Mouse (Mus musculus): ENCODE data around the gene Cep44.

The Cep44 gene

GRCm38 (mm10) chr8:56550558-56551360 lies at the start of gene Cep44, which contains the start of gene Fbxo8:
TSS of gene Cep44 (minus strand) at chr8:56551047.
TSS of gene Fbxo8 (plus strand) at chr8:56551090.
- in situ Hi-C loops (cut with MboI; ENCODE audit: low pct_unique_long_range_greater_than_20kb in 1 of 2, low sequenced_read_pairs in 2 of 2, unreplicated experiment in 1 of 2): no loop called here

DNA sequence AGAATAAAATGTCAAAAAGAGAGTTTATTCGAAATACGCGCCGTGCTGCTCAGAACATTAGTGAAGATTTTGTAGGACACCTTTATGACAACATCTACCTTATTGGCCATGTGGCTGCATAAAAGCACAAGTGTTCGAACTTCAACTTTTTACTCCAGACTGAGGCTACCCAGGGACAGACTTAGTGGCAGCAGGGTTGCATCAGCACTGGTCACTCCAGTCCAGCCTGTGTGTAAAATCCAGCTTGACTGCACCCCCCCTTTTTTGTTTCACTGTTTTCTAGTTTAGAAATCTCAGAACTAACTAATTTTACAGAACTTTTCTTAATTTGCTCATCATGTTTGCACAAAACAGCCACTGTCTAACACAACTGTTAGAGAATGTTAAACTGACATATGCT lies 40.7 kb upstream of the Cep44 start:
- in situ Hi-C loops (cut with MboI; ENCODE audit: low pct_unique_long_range_greater_than_20kb in 1 of 2, low sequenced_read_pairs in 2 of 2, unreplicated experiment in 1 of 2): no loop called here

- in situ Hi-C loops (cut with MboI; ENCODE audit: low pct_unique_long_range_greater_than_20kb in 1 of 2, low sequenced_read_pairs in 2 of 2, unreplicated experiment in 1 of 2): no loop called here
Measured at GRCm38 (mm10) chr8:56591084-56591483, 40.2 kb upstream of the Cep44 start.

DNA sequence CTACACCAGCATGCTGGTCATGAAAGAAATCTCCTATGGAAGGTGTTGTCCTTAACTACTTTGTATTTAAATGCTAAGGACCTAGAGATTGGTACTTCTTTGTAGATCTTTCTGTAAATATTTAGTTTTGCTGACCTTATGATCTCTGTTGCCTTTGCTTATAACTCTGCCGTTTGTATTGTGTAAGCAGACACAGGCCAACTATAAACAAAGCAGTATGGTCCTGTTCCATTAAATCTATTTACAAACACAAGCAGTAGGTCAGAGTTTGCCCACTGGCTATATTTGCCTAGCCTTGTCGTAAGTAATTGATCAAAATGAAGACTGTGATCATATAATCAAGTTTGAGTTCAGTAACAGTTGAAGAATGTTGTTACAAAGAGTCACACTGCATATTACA lies 38.2 kb upstream of the Cep44 start:
- in situ Hi-C loops (cut with MboI; ENCODE audit: low pct_unique_long_range_greater_than_20kb in 1 of 2, low sequenced_read_pairs in 2 of 2, unreplicated experiment in 1 of 2): no loop called here

GRCm38 (mm10) chr8:56582841-56583240 lies 32.0 kb upstream of the Cep44 start:
- in situ Hi-C loops (cut with MboI; ENCODE audit: low pct_unique_long_range_greater_than_20kb in 1 of 2, low sequenced_read_pairs in 2 of 2, unreplicated experiment in 1 of 2): no loop called here

DNA sequence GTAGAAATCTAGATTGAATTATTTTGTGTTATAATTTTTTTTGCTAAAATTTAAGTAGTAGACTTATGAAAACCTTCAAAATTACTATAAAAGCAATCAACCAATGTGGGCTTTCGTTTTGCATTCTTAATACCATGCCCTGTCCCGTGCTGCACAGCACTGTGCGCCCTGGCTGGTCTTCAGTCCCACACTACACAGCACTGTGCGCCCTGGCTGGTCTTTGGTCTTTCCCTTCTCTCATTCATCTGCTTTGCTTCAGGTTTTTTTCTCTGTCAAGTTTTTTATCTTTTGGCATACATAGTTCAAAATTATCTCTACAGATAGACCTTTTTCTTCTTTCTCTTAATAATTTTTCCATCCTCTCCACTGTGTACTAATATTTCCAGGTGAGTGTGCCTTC lies 30.1 kb upstream of the Cep44 start:
- in situ Hi-C loops (cut with MboI; ENCODE audit: low pct_unique_long_range_greater_than_20kb in 1 of 2, low sequenced_read_pairs in 2 of 2, unreplicated experiment in 1 of 2): no loop called here

DNA sequence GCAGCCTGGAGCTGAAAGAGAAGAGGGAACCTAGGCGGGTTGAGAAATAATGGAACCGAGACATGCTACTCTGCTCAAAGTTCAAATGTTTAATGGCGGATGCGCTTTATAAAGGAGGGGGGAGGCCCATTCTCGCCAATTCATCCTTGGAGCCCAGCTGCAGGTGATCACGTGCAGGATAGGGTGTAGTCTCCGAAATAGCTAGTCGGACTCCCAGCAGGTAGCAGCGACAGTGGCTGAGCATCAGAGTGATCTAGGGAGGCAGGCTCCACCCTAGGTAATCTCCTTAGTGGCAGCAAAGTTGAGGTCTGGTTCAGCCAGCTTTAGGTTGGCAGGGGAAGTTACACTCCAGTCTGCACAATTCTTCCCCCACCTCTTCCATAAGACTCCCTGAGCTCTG lies 16.0 kb upstream of the Cep44 start:
- in situ Hi-C loops (cut with MboI; ENCODE audit: low pct_unique_long_range_greater_than_20kb in 1 of 2, low sequenced_read_pairs in 2 of 2, unreplicated experiment in 1 of 2): no loop called here

DNA sequence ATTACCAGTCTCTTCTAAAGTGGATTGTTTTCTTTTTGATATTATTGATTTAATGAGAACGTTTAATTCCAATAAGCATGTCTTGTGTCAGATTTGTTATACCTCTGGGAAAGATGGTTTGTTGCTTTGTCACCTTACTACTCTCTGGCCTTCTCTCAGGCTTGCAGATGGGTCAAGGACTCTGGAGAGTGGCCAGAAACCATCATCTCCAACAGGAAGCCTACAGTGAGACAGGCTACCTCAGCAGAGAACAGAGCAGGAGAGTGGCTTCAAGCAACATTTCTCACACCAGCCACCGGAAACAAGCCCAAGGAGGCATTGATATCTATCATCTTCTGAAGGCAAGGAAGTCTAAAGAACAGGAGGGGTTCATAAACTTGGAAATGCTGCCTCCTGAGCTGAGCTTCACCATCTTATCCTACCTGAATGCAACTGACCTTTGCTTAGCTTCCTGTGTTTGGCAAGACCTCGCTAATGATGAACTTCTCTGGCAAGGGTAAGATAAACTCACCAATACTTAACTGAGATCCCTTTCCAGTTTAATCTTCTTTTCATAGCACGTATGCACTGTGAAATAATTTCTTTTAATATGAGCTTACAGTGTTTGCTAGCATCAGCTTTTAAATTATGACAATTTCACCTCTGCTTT lies 13.7 kb upstream of the Cep44 start:
- in situ Hi-C loops (cut with MboI; ENCODE audit: low pct_unique_long_range_greater_than_20kb in 1 of 2, low sequenced_read_pairs in 2 of 2, unreplicated experiment in 1 of 2): no loop called here

GRCm38 (mm10) chr8:56552551-56553103 lies 1.8 kb upstream of the Cep44 start:
- in situ Hi-C loops (cut with MboI; ENCODE audit: low pct_unique_long_range_greater_than_20kb in 1 of 2, low sequenced_read_pairs in 2 of 2, unreplicated experiment in 1 of 2): no loop called here

DNA sequence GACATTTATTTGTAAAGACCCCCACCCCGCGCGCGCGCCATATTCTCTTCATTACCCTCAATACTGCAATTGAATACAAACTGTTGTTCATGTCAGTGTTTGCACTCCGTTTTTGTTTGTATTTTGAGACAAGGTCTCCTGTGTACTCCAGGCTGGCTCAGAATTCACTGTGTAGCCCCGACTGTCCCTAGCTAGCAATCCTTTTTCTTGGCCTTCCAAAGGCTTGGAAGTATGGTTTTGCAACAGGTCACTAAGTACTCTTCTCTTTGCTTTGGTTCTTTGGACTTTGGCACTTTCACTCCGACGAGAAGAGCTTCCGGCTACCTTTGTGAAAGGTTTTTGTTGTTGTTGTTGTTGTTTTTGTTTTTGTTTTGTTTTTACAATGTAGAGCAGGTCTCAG lies 1.2 kb upstream of the Cep44 start:
- in situ Hi-C loops (cut with MboI; ENCODE audit: low pct_unique_long_range_greater_than_20kb in 1 of 2, low sequenced_read_pairs in 2 of 2, unreplicated experiment in 1 of 2): no loop called here

DNA sequence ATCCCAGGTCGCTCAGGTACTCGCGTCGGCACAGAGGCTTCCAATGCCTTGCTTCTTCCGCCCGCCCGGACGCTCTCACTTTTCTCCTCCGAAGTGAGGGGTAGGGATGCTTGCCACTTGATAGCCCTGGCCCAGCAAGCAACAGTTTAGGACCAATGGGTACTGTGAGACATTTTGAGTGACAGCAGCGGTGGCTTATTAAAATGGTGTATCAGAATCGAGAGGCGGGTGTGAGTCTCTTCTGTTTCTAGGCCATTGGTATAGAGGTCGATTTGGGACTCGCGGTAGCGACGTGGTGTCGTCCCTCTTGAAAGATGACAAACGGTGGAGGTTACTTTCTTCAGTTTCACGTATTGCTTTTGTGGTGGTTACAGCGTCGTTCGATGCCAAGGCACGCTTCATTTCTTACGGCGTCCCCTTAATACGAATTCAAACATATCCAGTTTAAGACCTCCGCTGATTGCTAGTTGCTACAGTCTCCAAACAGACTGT lies 560 bp upstream of the Cep44 start:
- in situ Hi-C loops (cut with MboI; ENCODE audit: low pct_unique_long_range_greater_than_20kb in 1 of 2, low sequenced_read_pairs in 2 of 2, unreplicated experiment in 1 of 2): no loop called here

DNA sequence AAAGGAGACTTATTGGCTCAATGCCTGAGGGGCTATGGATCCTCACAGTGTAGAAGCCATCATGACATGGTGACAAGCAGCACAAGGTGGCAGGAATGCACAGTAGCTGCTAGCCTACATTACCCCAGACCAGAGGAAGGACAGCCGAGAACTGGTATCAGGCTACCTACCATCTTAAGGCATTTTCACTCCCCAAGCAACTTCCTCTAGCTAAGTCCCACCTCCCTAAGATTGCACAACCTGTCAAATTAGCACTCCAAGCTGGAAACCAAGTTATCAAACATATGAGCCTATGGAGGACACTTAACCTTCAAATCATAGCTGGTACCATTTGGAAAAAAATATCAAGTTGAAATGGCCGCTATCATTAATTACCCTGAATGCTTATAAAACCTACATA lies 3.0 kb downstream of the Cep44 start:
- in situ Hi-C loops (cut with MboI; ENCODE audit: low pct_unique_long_range_greater_than_20kb in 1 of 2, low sequenced_read_pairs in 2 of 2, unreplicated experiment in 1 of 2): no loop called here

- in situ Hi-C loops (cut with MboI; ENCODE audit: low pct_unique_long_range_greater_than_20kb in 1 of 2, low sequenced_read_pairs in 2 of 2, unreplicated experiment in 1 of 2): no loop called here
Measured at GRCm38 (mm10) chr8:56540706-56541105, 10.1 kb downstream of the Cep44 start.

DNA sequence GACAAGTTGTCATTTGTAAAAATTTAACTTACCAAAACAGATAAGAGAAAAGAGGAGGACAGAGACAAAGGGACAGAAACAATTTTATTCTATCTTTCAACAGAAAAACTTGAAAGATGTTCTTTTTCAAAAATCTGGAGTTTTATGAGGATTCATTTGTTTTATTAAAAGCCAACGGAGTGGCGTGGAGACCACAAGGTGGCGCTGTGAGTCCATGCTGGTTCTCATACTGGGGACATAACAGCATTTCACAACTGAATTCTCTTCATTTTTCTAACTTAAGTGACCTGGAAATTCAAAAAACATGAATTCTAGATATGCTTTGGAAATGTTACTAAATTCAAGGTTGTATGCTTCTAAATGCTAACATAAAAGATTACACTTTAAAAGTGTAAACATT lies 20.5 kb downstream of the Cep44 start:
- in situ Hi-C loops (cut with MboI; ENCODE audit: low pct_unique_long_range_greater_than_20kb in 1 of 2, low sequenced_read_pairs in 2 of 2, unreplicated experiment in 1 of 2): no loop called here

- in situ Hi-C loops (cut with MboI; ENCODE audit: low pct_unique_long_range_greater_than_20kb in 1 of 2, low sequenced_read_pairs in 2 of 2, unreplicated experiment in 1 of 2): no loop called here
Measured at GRCm38 (mm10) chr8:56528869-56529268, 22.0 kb downstream of the Cep44 start.

DNA sequence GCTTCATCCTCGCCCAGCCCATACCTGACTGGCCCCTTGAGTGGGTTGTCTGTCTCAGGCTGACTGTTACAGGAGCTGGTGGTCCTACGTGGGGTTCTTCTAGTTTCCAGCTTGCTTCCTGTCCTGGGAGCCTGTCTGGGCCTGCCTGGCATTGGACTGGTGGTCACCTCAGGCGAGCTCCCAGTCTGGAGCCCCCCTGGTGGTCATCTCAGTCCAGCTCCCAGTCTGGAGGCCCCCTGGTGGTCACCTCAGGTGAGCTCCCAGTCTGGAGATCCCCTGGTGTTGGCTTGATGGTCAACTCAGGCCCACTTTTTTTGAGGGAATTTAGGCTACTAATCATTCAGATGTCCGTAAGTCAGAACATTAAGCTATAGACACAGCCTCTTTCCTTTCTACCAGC lies 29.8 kb downstream of the Cep44 start:
- in situ Hi-C loops (cut with MboI; ENCODE audit: low pct_unique_long_range_greater_than_20kb in 1 of 2, low sequenced_read_pairs in 2 of 2, unreplicated experiment in 1 of 2): no loop called here

DNA sequence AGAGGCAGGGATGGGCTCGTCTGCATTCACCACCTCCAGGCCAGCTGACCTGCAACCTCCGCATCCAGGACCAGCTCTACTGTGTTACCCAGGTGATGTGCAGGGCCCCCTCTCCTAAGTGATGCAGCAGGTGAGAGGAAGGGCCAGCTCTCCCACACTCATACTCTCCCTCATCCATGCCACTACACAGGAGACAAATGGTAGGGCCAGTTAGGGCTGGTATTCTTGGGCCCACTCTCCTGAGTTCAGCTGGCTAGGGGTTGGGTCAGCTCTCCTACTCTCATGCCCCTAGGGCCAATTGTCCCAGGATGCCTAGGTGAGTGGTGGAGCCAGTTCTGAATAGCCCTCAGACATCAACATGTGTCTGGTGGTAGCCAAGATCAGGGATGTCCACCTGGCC lies 30.6 kb downstream of the Cep44 start:
- in situ Hi-C loops (cut with MboI; ENCODE audit: low pct_unique_long_range_greater_than_20kb in 1 of 2, low sequenced_read_pairs in 2 of 2, unreplicated experiment in 1 of 2): no loop called here

GRCm38 (mm10) chr8:56518848-56519247 lies 32.0 kb downstream of the Cep44 start:
- in situ Hi-C loops (cut with MboI; ENCODE audit: low pct_unique_long_range_greater_than_20kb in 1 of 2, low sequenced_read_pairs in 2 of 2, unreplicated experiment in 1 of 2): no loop called here

GRCm38 (mm10) chr8:56508952-56509479 lies 41.8 kb downstream of the Cep44 start:
- in situ Hi-C loops (cut with MboI; ENCODE audit: low pct_unique_long_range_greater_than_20kb in 1 of 2, low sequenced_read_pairs in 2 of 2, unreplicated experiment in 1 of 2): no loop called here
